ENCODE assay signal across 27 mouse cellular contexts in genomic region chrX:167130601-167131000, GRCm38 (mm10).
DNase-seq lines count a peak whose midpoint lies in the region; ATAC-seq and TF ChIP-seq lines count a peak whose summit lies in the region.
"Had no signal": no experiment of that assay in that cellular context is flagged by ENCODE, and none has a peak within 500 bp of the region (broad histone marks: within the 10 kb centered on the region; RNA-seq: fewer than 3 reads in every experiment).

No protein-coding gene starts in this region.

- ATAC-seq in lung, postnatal 0 days = peak; percentile 83
- ATAC-seq in hindbrain, embryonic 12.5 days (ENCODE audit: low FRiP score) = no peak
- ATAC-seq: forebrain, embryonic 15.5 days had no signal

- H3K4me2 ChIP-seq in lung, postnatal 0 days (replicated peaks; ENCODE audit: low read depth, low read length) = no peak overlapping the region
- H3K4me2 ChIP-seq in CH12.LX (ENCODE audit: insufficient read depth, low read depth, poor library complexity, severe bottlenecking) = no peak overlapping the region
- H3K4me2 ChIP-seq in hindbrain, embryonic 12.5 days (replicated peaks) = no peak overlapping the region
- H3K4me2 ChIP-seq: embryonic facial prominence, embryonic 13.5 days; forebrain, embryonic 12.5 days; forebrain, embryonic 15.5 days; heart, embryonic 13.5 days; hindbrain, embryonic 15.5 days had no signal

- dilution Hi-C loops in CH12.LX (cut with MboI; ENCODE audit: extremely low pct_ligation_motif_present, extremely low pct_unique_long_range_greater_than_20kb, low sequenced_read_pairs) = no loop called here

- H3K4me3 ChIP-seq in lung, postnatal 0 days (ENCODE audit: low read depth, low read length) = no peak overlapping the region
- no peak overlapping the region for H3K4me3 ChIP-seq in spleen, adult 2 months (ENCODE audit: extremely low read depth, insufficient read depth, insufficient read length)
- H3K4me3 ChIP-seq in CH12.LX (replicated peaks in 1 of 3; ENCODE audit: low read depth in 2 of 3, low read length in 2 of 3, poor library complexity in 1 of 3) = no peak overlapping the region
- no peak overlapping the region for H3K4me3 ChIP-seq in hindbrain, embryonic 12.5 days
- H3K4me3 ChIP-seq: embryonic facial prominence, embryonic 10.5 days; embryonic facial prominence, embryonic 13.5 days; erythroblast, embryonic 14.5 days; forebrain, embryonic 12.5 days; forebrain, embryonic 15.5 days; heart, adult 2 months; heart, embryonic 10.5 days; heart, embryonic 13.5 days; hindbrain, embryonic 15.5 days had no signal

- no peak for TF ChIP-seq POLR2A in spleen, adult 2 months (IDR thresholded peaks at IDR 0.05; ENCODE audit: low read depth, low read length)
- no peak for TF ChIP-seq POLR2A in CH12.LX (IDR thresholded peaks at IDR 0.05; ENCODE audit: low read depth, low read length)

- no peak overlapping the region for H3K27ac ChIP-seq in lung, postnatal 0 days (ENCODE audit: low read length)
- H3K27ac ChIP-seq in spleen, adult 2 months (ENCODE audit: insufficient read depth, low read length) = peak overlapping the region; percentile 15; the same call in 1 of the 2 replicates
- H3K27ac ChIP-seq in CH12.LX (ENCODE audit: insufficient read depth, low read depth) = peak overlapping the region; percentile 68
- H3K27ac ChIP-seq in hindbrain, embryonic 12.5 days = no peak overlapping the region
- H3K27ac ChIP-seq: embryonic facial prominence, embryonic 10.5 days; embryonic facial prominence, embryonic 13.5 days; forebrain, embryonic 12.5 days; forebrain, embryonic 15.5 days; heart, adult 2 months; heart, embryonic 10.5 days; heart, embryonic 13.5 days; hindbrain, embryonic 15.5 days had no signal

- no peaks in the 10 kb centered on the region for H3K9me3 ChIP-seq in lung, postnatal 0 days (ENCODE audit: low read length)
- no peaks in the 10 kb centered on the region for H3K9me3 ChIP-seq in CH12.LX (replicated peaks; ENCODE audit: low read length)
- no peaks in the 10 kb centered on the region for H3K9me3 ChIP-seq in hindbrain, embryonic 12.5 days (replicated peaks)
- H3K9me3 ChIP-seq: embryonic facial prominence, embryonic 10.5 days; embryonic facial prominence, embryonic 13.5 days; forebrain, embryonic 12.5 days; forebrain, embryonic 15.5 days; heart, embryonic 10.5 days; heart, embryonic 13.5 days; hindbrain, embryonic 15.5 days had no signal

- TF ChIP-seq CTCF in lung, postnatal 0 days (IDR thresholded peaks at IDR 0.05) = no peak
- no peak for TF ChIP-seq CTCF in spleen, adult 2 months (IDR thresholded peaks at IDR 0.05; ENCODE audit: extremely low read depth, insufficient read depth, insufficient read length, insufficient replicate concordance)
- TF ChIP-seq CTCF in CH12.LX (conservative IDR thresholded peaks at IDR 0.05 in 1 of 2, IDR thresholded peaks at IDR 0.05 in 1 of 2; ENCODE audit: low read depth in 2 of 2, low read length in 2 of 2) = no peak

- 38% methylated on average over 5 of the region's 5 CpGs for WGBS in lung, postnatal 0 days
- 82% methylated on average over 5 of the region's 5 CpGs for WGBS in spleen, adult 2 months
- WGBS in hindbrain, embryonic 12.5 days = 81% methylated on average over 5 of the region's 5 CpGs

- TF ChIP-seq EP300 in lung, postnatal 0 days (IDR thresholded peaks at IDR 0.05) = peak; percentile 63
- no peak for TF ChIP-seq EP300 in CH12.LX (IDR thresholded peaks at IDR 0.05; ENCODE audit: low read length)

- in situ Hi-C loops in CH12.LX (cut with MboI; ENCODE audit: low pct_ligation_motif_present, low pct_unique_long_range_greater_than_20kb, low sequenced_read_pairs) = no loop called here

- no peaks in the 10 kb centered on the region for H3K79me2 ChIP-seq in CH12.LX (replicated peaks; ENCODE audit: control insufficient read depth, extremely low read depth, insufficient read depth, poor library complexity, severe bottlenecking)

- H3K9ac ChIP-seq in lung, postnatal 0 days (replicated peaks; ENCODE audit: low read depth) = no peak overlapping the region
- no peak overlapping the region for H3K9ac ChIP-seq in CH12.LX (ENCODE audit: insufficient read depth, low read depth)
- H3K9ac ChIP-seq in hindbrain, embryonic 12.5 days = no peak overlapping the region
- H3K9ac ChIP-seq: embryonic facial prominence, embryonic 13.5 days; forebrain, embryonic 12.5 days; forebrain, embryonic 15.5 days; heart, embryonic 13.5 days; hindbrain, embryonic 15.5 days had no signal

- H3K4me1 ChIP-seq in lung, postnatal 0 days (ENCODE audit: insufficient read depth, low read depth, low read length) = no peaks in the 10 kb centered on the region
- peaks cover 3% of the 10 kb centered on the region for H3K4me1 ChIP-seq in spleen, adult 2 months (ENCODE audit: control insufficient read depth, insufficient read depth, insufficient read length)
- peaks cover 6 to 43% of the 10 kb centered on the region in 2 experiments; a peak in 3 of 4 replicates for H3K4me1 ChIP-seq in CH12.LX (ENCODE audit: control insufficient read depth in 1 of 2, insufficient read depth in 2 of 2)
- no peaks in the 10 kb centered on the region for H3K4me1 ChIP-seq in hindbrain, embryonic 12.5 days
- H3K4me1 ChIP-seq: embryonic facial prominence, embryonic 10.5 days; embryonic facial prominence, embryonic 13.5 days; forebrain, embryonic 12.5 days; forebrain, embryonic 15.5 days; heart, embryonic 10.5 days; heart, embryonic 13.5 days; hindbrain, embryonic 15.5 days had no signal

- peak; percentile 69 for DNase-seq in lung, postnatal 0 days (ENCODE audit: low spot score)
- DNase-seq in lung, adult 18-20 months = no peak
- no peak for DNase-seq in spleen, adult 2 months (ENCODE audit: low read depth in 1 of 2, low spot score in 2 of 2)
- no peak for DNase-seq in spleen, postnatal 10 days (ENCODE audit: low spot score in 2 of 2)
- DNase-seq in CH12.LX (ENCODE audit: extremely low read depth) = no peak
- no peak for DNase-seq in layer of hippocampus, postnatal 14 days (ENCODE audit: low spot score in 2 of 2)
- DNase-seq: adrenal gland, adult 8-10 months; adrenal gland, postnatal 25 days; B cell, adult 2 months; cerebellum, adult 11-12 months; cerebellum, adult 8-10 months; cerebellum, postnatal 10 days; cerebellum, postnatal 36 days; embryo, embryonic 11 days; gastrocnemius, postnatal 25 days; heart, adult 2 months; heart, postnatal 14 days; heart, postnatal 4 days had no signal

- H3K36me3 ChIP-seq in lung, postnatal 0 days (ENCODE audit: insufficient read depth, low read length) = no peaks in the 10 kb centered on the region
- no peaks in the 10 kb centered on the region for H3K36me3 ChIP-seq in spleen, adult 2 months (ENCODE audit: control insufficient read depth, insufficient read depth, low read length)
- H3K36me3 ChIP-seq in CH12.LX (replicated peaks in 1 of 2; ENCODE audit: control insufficient read depth in 1 of 2, insufficient read depth in 1 of 2, low read length in 1 of 2) = no peaks in the 10 kb centered on the region
- H3K36me3 ChIP-seq in hindbrain, embryonic 12.5 days = no peaks in the 10 kb centered on the region
- H3K36me3 ChIP-seq: embryonic facial prominence, embryonic 10.5 days; embryonic facial prominence, embryonic 13.5 days; forebrain, embryonic 12.5 days; forebrain, embryonic 15.5 days; heart, embryonic 10.5 days; heart, embryonic 13.5 days; hindbrain, embryonic 15.5 days had no signal

- no peaks in the 10 kb centered on the region for H3K27me3 ChIP-seq in lung, postnatal 0 days (replicated peaks; ENCODE audit: insufficient read depth, low read length)
- no peaks in the 10 kb centered on the region for H3K27me3 ChIP-seq in spleen, adult 2 months (ENCODE audit: control insufficient read depth, insufficient read depth, low read length)
- no peaks in the 10 kb centered on the region for H3K27me3 ChIP-seq in CH12.LX (replicated peaks)
- peaks cover 30% of the 10 kb centered on the region for H3K27me3 ChIP-seq in hindbrain, embryonic 12.5 days
- H3K27me3 ChIP-seq: forebrain, embryonic 15.5 days had no signal

- no peak for TF ChIP-seq RAD21 in CH12.LX (IDR thresholded peaks at IDR 0.05; ENCODE audit: low read depth, low read length)

TF ChIP-seq in CH12.LX, 34 proteins besides CTCF, POLR2A, EP300 and RAD21:
- no peak for TF ChIP-seq JUND (conservative IDR thresholded peaks at IDR 0.05; ENCODE audit: low read depth, low read length)
- no peak for TF ChIP-seq ZNF384 (IDR thresholded peaks at IDR 0.05; ENCODE audit: low read depth, low read length)
- no peak for TF ChIP-seq TBP (conservative IDR thresholded peaks at IDR 0.05; ENCODE audit: low read depth, low read length)
- TF ChIP-seq USF1 (IDR thresholded peaks at IDR 0.05; ENCODE audit: low read depth, low read length) = no peak
- TF ChIP-seq TCF12 (IDR thresholded peaks at IDR 0.05; ENCODE audit: low read depth, low read length) = 0 out of 2 replicates have a peak, but pooled peaks have one; percentile 13

Comparison
In these comparisons a context has a peak if more than half of its experiments do, and no peak if none do; other contexts are left out.
1. H3K27ac ChIP-seq: peak in spleen, adult 2 months (single experiment) and CH12.LX (single experiment); none in lung, postnatal 0 days (single experiment) and hindbrain, embryonic 12.5 days (single experiment).